21 mouse cellular contexts compared by ENCODE assay signal in genomic region chr2:28090299-28091008, GRCm38 (mm10). TPM values are rescaled to one million over a fixed set of nuclear protein-coding genes. Genes with fewer than 3 reads are reported as not detected.
A peak's percentile ranks its signal among the peaks of the same experiment; 100 is the strongest.
DNase-seq lines count a peak whose midpoint lies in the region; ATAC-seq lines count a peak whose summit lies in the region.
"Had no signal": no experiment of that assay in that cellular context is flagged by ENCODE, and none has a peak within 500 bp of the region (broad histone marks: within the 10 kb centered on the region; RNA-seq: fewer than 3 reads in every experiment).

No protein-coding gene starts in this region.

- H3K4me2 ChIP-seq in neural tube, embryonic 11.5 days (ENCODE audit: low read depth) = no peak overlapping the region
- no peak overlapping the region for H3K4me2 ChIP-seq in midbrain, embryonic 15.5 days
- H3K4me2 ChIP-seq: embryonic facial prominence, embryonic 15.5 days; heart, embryonic 15.5 days had no signal

- H3K9ac ChIP-seq in neural tube, embryonic 11.5 days (ENCODE audit: low read length) = no peak overlapping the region; the same call in 1 of the 2 replicates
- H3K9ac ChIP-seq in midbrain, embryonic 15.5 days = no peak overlapping the region
- H3K9ac ChIP-seq: embryonic facial prominence, embryonic 15.5 days; heart, embryonic 15.5 days had no signal

- WGBS in neural tube, embryonic 11.5 days = 52% methylated on average over 7 of the region's 7 CpGs
- WGBS in midbrain, embryonic 15.5 days = 34% methylated on average over 7 of the region's 7 CpGs

- H3K27me3 ChIP-seq in neural tube, embryonic 11.5 days (ENCODE audit: control insufficient read depth, insufficient read depth, low read length) = no peaks in the 10 kb centered on the region
- H3K27me3 ChIP-seq in midbrain, embryonic 15.5 days (replicated peaks) = no peaks in the 10 kb centered on the region
- H3K27me3 ChIP-seq: embryonic facial prominence, embryonic 15.5 days had no signal

- DNase-seq in cerebellum, adult 9-11 months = peak; percentile 7
- DNase-seq in cerebellum, postnatal 36 days = no peak
- DNase-seq in neural tube, embryonic 11.5 days (ENCODE audit: low spot score) = peak; percentile 56
- no peak for DNase-seq in neural tube, embryonic 10.5 days (ENCODE audit: extremely low spot score, low spot score)
- DNase-seq in ovary, postnatal 10 days (ENCODE audit: low spot score) = no peak
- DNase-seq in adrenal gland, postnatal 4 days (ENCODE audit: low spot score in 2 of 2) = no peak
- DNase-seq in urinary bladder, postnatal 10 days (ENCODE audit: low spot score) = no peak
- DNase-seq: adrenal gland, postnatal 14 days; cerebellum, postnatal 10 days; lung, adult 18-20 months; lung, postnatal 4 days; right cerebral cortex, postnatal 25 days had no signal

- H3K36me3 ChIP-seq in neural tube, embryonic 11.5 days (ENCODE audit: control insufficient read depth, insufficient read depth, low read length) = no peaks in the 10 kb centered on the region
- no peaks in the 10 kb centered on the region for H3K36me3 ChIP-seq in midbrain, embryonic 15.5 days (replicated peaks)
- H3K36me3 ChIP-seq: embryonic facial prominence, embryonic 15.5 days; heart, embryonic 15.5 days; limb, embryonic 10.5 days had no signal

- H3K4me1 ChIP-seq in neural tube, embryonic 11.5 days (ENCODE audit: control insufficient read depth, insufficient read depth, low read length) = no peaks in the 10 kb centered on the region
- peaks cover 26% of the 10 kb centered on the region for H3K4me1 ChIP-seq in midbrain, embryonic 15.5 days
- H3K4me1 ChIP-seq: embryonic facial prominence, embryonic 15.5 days; heart, embryonic 15.5 days had no signal

- H3K4me3 ChIP-seq in neural tube, embryonic 11.5 days (ENCODE audit: low read depth, low read length) = no peak overlapping the region
- H3K4me3 ChIP-seq in midbrain, embryonic 15.5 days = no peak overlapping the region
- H3K4me3 ChIP-seq: embryonic facial prominence, embryonic 15.5 days; heart, embryonic 15.5 days; limb, embryonic 10.5 days had no signal

- H3K9me3 ChIP-seq in neural tube, embryonic 11.5 days (ENCODE audit: control insufficient read depth, low read length) = no peaks in the 10 kb centered on the region
- H3K9me3 ChIP-seq in midbrain, embryonic 15.5 days = no peaks in the 10 kb centered on the region
- H3K9me3 ChIP-seq: embryonic facial prominence, embryonic 15.5 days; heart, embryonic 15.5 days; limb, embryonic 10.5 days had no signal

- H3K27ac ChIP-seq in neural tube, embryonic 11.5 days (ENCODE audit: low read depth, low read length) = peak overlapping the region; percentile 63
- peak overlapping the region; percentile 80 for H3K27ac ChIP-seq in midbrain, embryonic 15.5 days
- H3K27ac ChIP-seq: embryonic facial prominence, embryonic 15.5 days; heart, embryonic 15.5 days had no signal

- ATAC-seq in neural tube, embryonic 11.5 days (ENCODE audit: insufficient read depth, low FRiP score, low TSS enrichment) = peak; percentile 41; the same call in 1 of the 2 replicates
- peak; percentile 69 for ATAC-seq in midbrain, embryonic 15.5 days (replicated peaks)
- ATAC-seq: forebrain, embryonic 14.5 days; inflammation-experienced regulatory T-cells, adult 6 months had no signal

RNA-seq across cellular contexts. Expression of gene Fcnb, which starts 5.8 kb away (rescaled TPM):
- 0.28 TPM in 1 of 2 replicates, not detected in the other for polyA plus RNA-seq in neural tube, embryonic 11.5 days (2014; fragmentation: Nextera tagmentation; extraction: Ambion mirVana)
- polyA plus RNA-seq in midbrain, embryonic 15.5 days (2015; fragmentation: Nextera tagmentation; extraction: Ambion mirVana) = 0.43 TPM in 1 of 2 replicates, not detected in the other
- total RNA-seq in adrenal gland, postnatal 4 days (2021) = 1 to 10 TPM in 1 of 2 experiments, under 1 TPM in 1; 0.84 to 2.4 TPM
- total RNA-seq: layer of hippocampus, postnatal 25 days had no signal
- polyA plus RNA-seq: forebrain, embryonic 14.5 days; inflammation-experienced regulatory T-cells, adult 6 months; kidney, embryonic 14.5 days; large intestine, adult 2 months had no signal

Comparison
In these comparisons a context has a peak if more than half of its experiments do, and no peak if none do; other contexts are left out.
1. DNase-seq: peak in cerebellum, adult 9-11 months (single experiment) and neural tube, embryonic 11.5 days (single experiment); none in cerebellum, postnatal 36 days (0 of 2), neural tube, embryonic 10.5 days (single experiment), ovary, postnatal 10 days (single experiment), adrenal gland, postnatal 4 days (0 of 2) and urinary bladder, postnatal 10 days (single experiment).